Mouse (Mus musculus) ES-E14 (cell line): ENCODE data around the gene Krt2.

ENCODE experiments used
- CHD2 ChIP-seq: IDR thresholded peaks from 2 replicates; pipeline ENCODE4 v1.6.1; 2014; ENCODE audit warnings: mild to moderate bottlenecking, low read depth, low read length, inconsistent platforms
- HCFC1 ChIP-seq: IDR thresholded peaks from 2 replicates; pipeline ENCODE4 v1.6.1; 2012; ENCODE audit warnings: low read length, inconsistent platforms, borderline replicate concordance; ENCODE audit not compliant: insufficient read depth
- MAFK ChIP-seq: IDR thresholded peaks from 2 replicates; pipeline ENCODE4 v1.6.1; 2014; ENCODE audit warnings: mild to moderate bottlenecking, low read depth, low read length, inconsistent platforms; ENCODE audit not compliant: insufficient read depth
- ZC3H11A ChIP-seq: IDR thresholded peaks from 2 replicates; pipeline ENCODE4 v1.6.1; 2012; ENCODE audit warnings: low read depth, mild to moderate bottlenecking, inconsistent platforms, low read length, borderline replicate concordance
- ZNF384 ChIP-seq: IDR thresholded peaks from 2 replicates; pipeline ENCODE4 v1.6.1; 2012; ENCODE audit warnings: low read depth, low read length, inconsistent platforms

DNA sequence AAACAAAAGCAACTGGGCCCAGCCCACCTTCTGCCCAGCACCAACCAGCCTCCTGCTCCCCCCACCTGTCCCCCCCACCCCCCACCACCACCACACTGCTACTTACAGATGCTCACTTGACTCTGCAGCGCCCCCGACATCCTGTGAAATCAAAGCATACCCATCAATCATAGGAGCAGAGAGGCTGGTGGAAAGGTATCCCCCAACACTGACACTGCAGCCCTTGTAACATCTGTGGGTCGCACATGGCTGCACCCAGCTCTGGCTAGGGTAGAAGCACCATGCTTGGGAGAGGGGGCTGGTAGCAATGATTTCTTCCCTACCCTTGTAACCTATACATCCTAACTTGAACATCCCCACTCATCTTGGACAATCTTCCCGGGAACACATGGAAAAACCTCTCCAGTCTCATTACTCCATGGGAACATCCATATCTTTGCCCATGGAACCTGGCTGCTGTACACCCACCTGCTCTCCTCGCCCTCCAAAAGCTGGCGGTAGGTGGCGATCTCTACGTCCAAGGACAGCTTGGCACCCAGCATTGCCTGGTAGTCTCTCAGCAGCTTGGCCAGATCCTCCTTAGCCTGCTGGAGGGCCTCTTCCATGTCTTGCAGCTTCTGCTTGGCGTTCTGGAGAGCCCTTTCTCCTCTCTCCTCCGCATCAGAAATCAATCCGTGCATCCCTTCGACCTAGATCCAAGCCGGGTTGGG, 42.6 kb upstream of the Krt2 start:
- TF ChIP-seq CHD2 (no peak), MAFK (no peak), ZC3H11A (no peak), ZNF384 (no peak), HCFC1 (no peak)
